Mouse (Mus musculus) midbrain, embryonic 12.5 days (tissue): ENCODE data around the gene Gm42421. TPM values are rescaled to one million over a fixed set of nuclear protein-coding genes. Genes with fewer than 3 reads are reported as not detected.

Experiments used
- ATAC-seq: fragments of 200-750 bp; cut with Nextera tagmentation; 2 replicates; pipeline ENCODE4 v1.8.0; 2017; ENCODE audit warnings: low read depth, moderate TSS enrichment, moderate library complexity; ENCODE audit not compliant: low FRiP score
- H3K27ac ChIP-seq: fragments of 300-500 bp; sonication (generic); replicated peaks from 2 replicates; pipeline ENCODE4 v1.5.1; 2016; ENCODE audit warnings: mild to moderate bottlenecking
- H3K27me3 ChIP-seq: fragments of 300-500 bp; sonication (generic); 2 replicates; pipeline ENCODE4 v1.6.1; 2016; ENCODE audit warnings: mild to moderate bottlenecking
- H3K36me3 ChIP-seq: fragments of 300-500 bp; sonication (generic); 2 replicates; pipeline ENCODE4 v1.6.1; 2016
- H3K4me1 ChIP-seq: fragments of 300-500 bp; sonication (generic); 2 replicates; pipeline ENCODE4 v1.6.1; 2016
- H3K4me2 ChIP-seq: fragments of 300-500 bp; sonication (generic); replicated peaks from 2 replicates; pipeline ENCODE4 v1.6.1; 2016; ENCODE audit warnings: mild to moderate bottlenecking, moderate library complexity
- H3K4me3 ChIP-seq: fragments of 300-500 bp; sonication (generic); 2 replicates; pipeline ENCODE4 v1.5.1; 2016; ENCODE audit warnings: mild to moderate bottlenecking
- H3K9ac ChIP-seq: fragments of 300-500 bp; sonication (generic); replicated peaks from 2 replicates; pipeline ENCODE4 v1.6.1; 2016; ENCODE audit warnings: mild to moderate bottlenecking, moderate library complexity
- H3K9me3 ChIP-seq: fragments of 300-500 bp; sonication (generic); 2 replicates; pipeline ENCODE4 v1.6.1; 2016; ENCODE audit warnings: mild to moderate bottlenecking
- WGBS: fragments of 180-500 bp; shearing (Covaris S2); methylation state at CpG from one replicate; pipeline ENCODE4 v1.1.7; 2016; 5-methylcytosine and 5-hydroxymethylcytosine counted together
- polyA plus RNA-seq: library from polyadenylated mRNA; unstranded; fragments of >200 nt; fragmentation: Nextera tagmentation; extraction: Ambion mirVana; gene quantifications from 2 replicates; pipeline ENCODE4 v1.2.1, GENCODE M21; 2016

The Gm42421 gene
- polyA plus RNA-seq: 1.3 and 2.3 TPM in 2 replicates

DNA sequence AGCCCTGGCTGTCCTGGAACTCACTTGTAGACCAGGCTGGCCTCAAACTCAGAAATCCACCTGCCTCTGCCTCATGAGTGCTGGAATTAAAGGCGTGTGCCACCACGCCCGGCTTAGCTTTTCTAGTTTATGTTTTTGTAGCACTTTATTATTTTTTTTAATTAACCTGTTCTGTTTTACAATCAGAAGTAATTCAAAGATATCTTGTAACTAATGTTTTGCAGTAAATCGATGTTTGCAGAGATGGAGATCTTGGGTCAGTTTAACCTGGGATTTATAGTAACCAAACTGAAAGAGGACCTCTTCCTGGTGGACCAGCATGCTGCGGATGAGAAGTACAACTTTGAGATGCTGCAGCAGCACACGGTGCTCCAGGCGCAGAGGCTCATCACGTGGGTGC is at the start of gene Gm42421:
Gene Gm42421 (plus strand): TSS at position 301 of the 400 bp plus-strand sequence.
- H3K27me3 ChIP-seq: no peaks in the 10 kb centered on the region
- WGBS: 96% methylated on average over 8 of the region's 8 CpGs
- H3K27ac ChIP-seq: no peak within 1 kb of the TSS
- peaks cover 75% of the 10 kb centered on the region for H3K36me3 ChIP-seq
- no peaks in the 10 kb centered on the region for H3K9me3 ChIP-seq
- no peak for ATAC-seq
- no peak within 1 kb of the TSS for H3K4me2 ChIP-seq
- H3K4me1 ChIP-seq: 0 out of 2 replicates have a peak, but pooled peaks cover 4% of the 10 kb centered on the region
- H3K9ac ChIP-seq: no peak within 1 kb of the TSS
- no peak within 1 kb of the TSS for H3K4me3 ChIP-seq

DNA sequence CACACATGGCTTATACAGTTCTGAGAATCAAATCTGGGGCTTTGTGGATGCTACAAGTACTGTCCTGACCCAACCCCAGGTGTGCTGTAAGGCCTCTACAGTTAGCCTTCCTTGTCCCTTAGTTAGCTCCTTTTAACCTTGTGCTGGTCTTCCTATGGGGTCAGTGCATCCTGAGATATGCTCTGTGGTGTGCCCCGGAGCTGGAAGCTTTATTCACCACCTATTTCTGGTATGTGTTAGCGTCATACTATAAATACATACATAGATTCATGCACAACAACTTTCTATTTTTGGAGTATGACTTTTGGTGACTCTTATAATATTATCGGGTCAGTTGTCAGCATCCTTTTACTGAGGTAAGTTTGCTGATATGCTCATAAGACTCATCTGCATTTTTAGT is 42.7 kb upstream of the Gm42421 start:
- Histone ChIP-seq H3K27me3 (no peaks in the 10 kb centered on the region), H3K4me3 (no peak overlapping the region), H3K36me3 (peaks cover 93% of the 10 kb centered on the region), H3K4me2 (no peak overlapping the region), H3K9me3 (no peaks in the 10 kb centered on the region), H3K4me1 (no peaks in the 10 kb centered on the region), H3K27ac (no peak overlapping the region), H3K9ac (no peak overlapping the region)
- no peak for ATAC-seq
- WGBS: 97% methylated on average over 3 of the region's 3 CpGs

DNA sequence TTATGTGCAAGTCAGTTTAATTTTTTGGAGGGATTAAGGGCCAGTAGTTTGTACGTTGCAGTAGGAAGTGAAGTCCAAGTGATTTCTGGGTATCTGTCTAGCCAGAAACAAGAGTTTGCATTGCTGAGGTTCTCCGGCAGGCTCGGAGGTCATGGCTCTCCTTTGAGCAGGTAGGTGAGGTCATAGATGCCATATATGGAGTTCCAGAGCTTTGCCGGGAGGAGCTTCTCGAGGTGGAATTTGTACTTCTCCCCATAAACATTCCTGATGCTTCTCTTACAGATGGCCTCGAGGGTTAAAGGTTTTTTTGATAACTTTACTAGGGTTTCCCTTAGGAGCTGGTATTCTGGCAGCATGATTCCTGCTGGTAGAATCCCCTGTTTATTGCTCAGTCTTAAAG is 37.2 kb upstream of the Gm42421 start:
- Histone ChIP-seq H3K9me3 (no peaks in the 10 kb centered on the region), H3K4me1 (no peaks in the 10 kb centered on the region), H3K4me2 (no peak overlapping the region), H3K36me3 (peaks cover 75% of the 10 kb centered on the region), H3K9ac (no peak overlapping the region), H3K27ac (no peak overlapping the region), H3K4me3 (no peak overlapping the region), H3K27me3 (no peaks in the 10 kb centered on the region)
- ATAC-seq: no peak
- WGBS: 88% methylated on average over 6 of the region's 6 CpGs

DNA sequence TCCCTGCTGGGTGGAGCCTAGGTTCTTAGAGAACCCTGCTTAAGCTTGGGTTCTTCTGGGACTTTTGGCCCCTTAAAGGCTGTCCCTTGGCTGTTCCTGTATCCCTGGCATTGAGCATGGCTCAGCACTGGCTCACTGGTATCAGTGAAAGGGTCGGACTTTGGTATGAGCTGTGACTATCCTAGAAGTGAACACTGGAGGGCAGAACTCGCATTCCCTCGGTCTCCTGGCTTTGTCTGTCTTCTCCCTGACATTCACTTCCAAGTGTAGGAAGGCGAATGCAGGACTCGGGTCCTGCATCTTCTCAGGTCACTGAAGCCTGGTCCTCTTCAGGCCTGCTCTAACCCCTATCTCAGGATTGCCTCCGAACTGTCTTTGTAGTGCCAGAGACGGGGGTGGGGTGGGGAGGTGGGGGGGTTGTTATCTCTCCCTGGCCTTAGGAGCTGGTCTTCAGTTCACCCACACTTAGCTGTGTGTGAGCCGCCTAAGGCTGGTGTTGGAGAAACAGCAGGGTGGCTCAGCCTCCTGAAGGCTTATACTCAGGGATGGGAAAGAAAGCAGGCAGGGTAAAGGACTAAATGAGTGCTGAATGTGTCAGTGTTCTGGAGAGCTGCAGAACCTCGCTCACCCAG is 35.6 kb upstream of the Gm42421 start:
- no peaks in the 10 kb centered on the region for H3K27me3 ChIP-seq
- no peaks in the 10 kb centered on the region for H3K4me1 ChIP-seq
- no peak overlapping the region for H3K4me3 ChIP-seq
- H3K36me3 ChIP-seq: peaks cover 70% of the 10 kb centered on the region
- ATAC-seq: no peak
- no peak overlapping the region for H3K4me2 ChIP-seq
- H3K9me3 ChIP-seq: no peaks in the 10 kb centered on the region
- WGBS: 72% methylated on average over 9 of the region's 9 CpGs
- no peak overlapping the region for H3K9ac ChIP-seq
- no peak overlapping the region for H3K27ac ChIP-seq

DNA sequence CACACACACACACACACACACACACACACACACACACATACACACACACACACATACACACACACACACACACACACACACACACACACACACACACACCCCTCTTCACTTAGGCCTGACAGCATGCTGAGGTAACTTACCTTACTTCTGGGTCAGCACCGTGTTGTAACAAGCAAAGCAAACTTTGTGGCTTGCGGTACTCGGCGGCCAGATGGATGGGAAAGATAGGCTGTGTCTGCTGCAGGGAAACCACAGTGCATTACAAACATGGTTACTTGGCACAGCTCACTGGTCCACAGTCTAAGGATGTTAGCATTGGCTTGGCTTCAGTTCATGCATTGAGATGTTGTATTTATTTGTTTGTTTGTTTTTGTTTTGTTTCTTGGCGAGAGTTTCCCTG is 34.6 kb upstream of the Gm42421 start:
- no peaks in the 10 kb centered on the region for H3K4me1 ChIP-seq
- H3K27ac ChIP-seq: no peak overlapping the region
- no peak overlapping the region for H3K4me2 ChIP-seq
- ATAC-seq: no peak
- H3K27me3 ChIP-seq: no peaks in the 10 kb centered on the region
- no peaks in the 10 kb centered on the region for H3K9me3 ChIP-seq
- H3K36me3 ChIP-seq: peaks cover 69% of the 10 kb centered on the region
- H3K4me3 ChIP-seq: no peak overlapping the region
- 90% methylated on average over 5 of the region's 5 CpGs for WGBS
- H3K9ac ChIP-seq: no peak overlapping the region

DNA sequence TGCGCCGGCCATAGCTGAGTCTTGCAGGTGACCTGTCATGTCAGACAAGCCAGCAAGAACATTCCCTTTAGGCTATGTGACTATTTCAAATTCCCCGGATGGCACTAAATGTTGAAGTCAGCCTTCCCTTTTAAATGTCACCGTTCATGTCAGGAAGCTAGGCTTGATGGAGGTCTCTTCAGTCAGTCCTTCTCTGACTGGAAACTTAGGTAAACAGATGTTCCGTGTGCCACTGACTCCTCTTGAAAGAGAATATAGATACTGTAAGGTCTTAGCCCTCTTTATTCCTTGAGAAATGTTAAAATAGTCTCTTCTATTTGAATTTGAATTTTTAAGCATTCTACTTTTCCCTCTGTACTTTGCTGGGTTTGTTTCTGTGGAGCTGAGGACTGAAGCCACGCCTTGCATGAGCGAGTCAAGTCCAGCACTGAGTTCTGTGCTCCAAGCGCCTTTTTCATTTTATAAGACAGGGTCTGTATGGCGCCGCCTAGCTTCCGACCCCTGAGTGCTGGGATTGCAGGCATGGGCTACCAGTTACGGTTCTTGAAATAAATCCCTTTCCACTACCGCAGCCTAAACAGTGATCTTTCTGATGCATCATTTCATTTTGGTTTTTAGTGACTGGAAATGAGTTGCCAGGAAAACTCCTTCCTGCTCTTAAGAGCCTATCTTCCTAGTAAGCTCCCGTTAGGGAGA is 30.2 kb upstream of the Gm42421 start, which contains the start of gene Ankrd61:
Gene Ankrd61 (minus strand): TSS at position 51 of the 696 bp plus-strand sequence.
- 86% methylated on average over 14 of the region's 14 CpGs for WGBS

DNA sequence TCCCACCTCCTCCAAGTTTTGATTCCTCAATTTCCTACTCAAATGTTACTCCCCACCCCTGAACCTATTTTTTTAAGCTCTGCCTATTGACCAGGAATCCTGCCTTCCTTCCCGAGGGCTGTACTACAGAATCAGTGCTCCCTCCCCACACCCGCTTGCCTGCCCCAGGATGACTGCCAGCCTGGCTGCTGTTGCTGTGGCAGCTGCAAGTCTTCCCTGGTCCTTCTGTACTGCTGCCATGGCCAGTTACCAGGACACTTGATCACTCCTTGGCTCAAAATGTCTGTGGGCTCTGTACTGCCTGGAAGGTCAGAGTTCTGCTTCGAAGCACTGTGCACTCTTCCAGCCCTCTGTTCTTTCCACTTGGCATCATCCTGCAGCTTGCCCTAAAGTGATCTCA is 25.9 kb upstream of the Gm42421 start:
- H3K9ac ChIP-seq: no peak overlapping the region
- no peak for ATAC-seq
- WGBS: 90% methylated on average over 3 of the region's 3 CpGs
- H3K36me3 ChIP-seq: peaks cover 90% of the 10 kb centered on the region
- H3K27ac ChIP-seq: no peak overlapping the region
- no peaks in the 10 kb centered on the region for H3K9me3 ChIP-seq
- no peaks in the 10 kb centered on the region for H3K27me3 ChIP-seq
- no peak overlapping the region for H3K4me3 ChIP-seq
- no peak overlapping the region for H3K4me2 ChIP-seq
- no peaks in the 10 kb centered on the region for H3K4me1 ChIP-seq

More for the DNA sequence above, 30.2 kb upstream of the Gm42421 start, which contains the start of gene Ankrd61:
- Histone ChIP-seq H3K9me3 (no peaks in the 10 kb centered on the region), H3K36me3 (peaks cover 70% of the 10 kb centered on the region), H3K27me3 (no peaks in the 10 kb centered on the region), H3K4me1 (no peaks in the 10 kb centered on the region), H3K4me3 (no peak within 1 kb of the TSS), H3K9ac (no peak within 1 kb of the TSS), H3K27ac (no peak within 1 kb of the TSS), H3K4me2 (no peak within 1 kb of the TSS)
- ATAC-seq: no peak

DNA sequence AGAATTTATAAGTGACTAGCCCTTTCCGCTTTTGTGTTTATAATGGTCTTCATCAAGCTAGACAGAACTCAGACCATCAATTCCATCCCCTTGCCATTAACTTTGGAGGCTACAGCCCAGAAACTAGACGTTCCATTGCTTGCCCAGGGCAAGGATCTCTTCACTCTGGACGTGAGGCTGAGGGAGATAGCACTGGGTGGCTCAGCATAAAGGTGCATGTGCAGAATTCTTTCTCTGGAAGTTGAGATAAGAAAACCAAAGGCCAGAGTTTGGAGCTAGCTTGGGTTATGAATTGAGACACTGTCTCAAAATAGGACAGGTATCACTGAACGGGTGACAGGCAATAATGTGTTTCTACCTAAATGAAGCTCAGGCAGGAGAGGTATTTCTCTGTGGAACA is 24.2 kb upstream of the Gm42421 start:
- no peak overlapping the region for H3K9ac ChIP-seq
- no peak overlapping the region for H3K4me2 ChIP-seq
- H3K27me3 ChIP-seq: no peaks in the 10 kb centered on the region
- 93% methylated on average over 4 of the region's 4 CpGs for WGBS
- no peak for ATAC-seq
- H3K9me3 ChIP-seq: no peaks in the 10 kb centered on the region
- H3K36me3 ChIP-seq: peaks cover 75% of the 10 kb centered on the region
- H3K4me3 ChIP-seq: no peak overlapping the region
- H3K4me1 ChIP-seq: peaks cover 10% of the 10 kb centered on the region
- no peak overlapping the region for H3K27ac ChIP-seq

DNA sequence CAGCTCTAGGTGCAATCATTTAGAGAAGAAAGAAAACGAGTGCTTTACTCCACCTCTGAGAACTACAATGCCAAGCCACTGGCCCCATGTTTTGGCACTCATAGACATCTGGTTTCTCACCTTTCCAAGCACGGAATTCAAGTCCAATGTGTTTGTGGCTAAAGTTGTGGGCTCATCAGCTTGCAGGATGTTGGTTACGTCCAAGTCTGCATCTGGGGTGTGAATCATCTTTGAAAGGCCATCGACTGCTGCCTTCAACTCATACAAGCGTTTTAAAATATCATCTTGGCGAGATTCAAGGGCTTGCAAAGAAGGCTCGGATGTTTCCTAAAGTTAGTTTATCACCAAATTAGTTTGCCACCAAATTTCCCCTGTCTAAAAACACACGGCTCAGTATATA is 21.5 kb upstream of the Gm42421 start:
- peaks cover 49% of the 10 kb centered on the region for H3K36me3 ChIP-seq
- no peak overlapping the region for H3K4me3 ChIP-seq
- 91% methylated on average over 8 of the region's 8 CpGs for WGBS
- no peak overlapping the region for H3K9ac ChIP-seq
- no peaks in the 10 kb centered on the region for H3K27me3 ChIP-seq
- H3K27ac ChIP-seq: no peak overlapping the region
- H3K9me3 ChIP-seq: no peaks in the 10 kb centered on the region
- no peak for ATAC-seq
- no peak overlapping the region for H3K4me2 ChIP-seq
- H3K4me1 ChIP-seq: peaks cover 19% of the 10 kb centered on the region

DNA sequence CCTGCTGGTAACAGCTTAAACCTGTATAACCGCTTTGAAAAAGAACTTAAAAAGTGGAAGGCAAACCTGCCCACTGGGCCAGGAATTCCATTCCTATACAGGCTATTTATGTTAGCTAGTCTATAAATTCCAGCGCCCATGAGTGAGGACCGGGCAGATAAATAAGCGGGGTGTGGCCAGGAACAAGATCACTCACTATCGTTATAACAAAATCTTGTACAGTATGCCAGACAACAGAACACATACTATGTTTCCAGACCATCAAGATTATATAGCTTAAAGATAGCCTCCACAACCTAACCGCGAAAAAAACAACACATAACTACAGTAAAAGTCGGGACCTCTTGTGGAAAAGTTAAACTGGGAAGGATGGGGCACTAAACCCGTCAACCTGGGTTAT is 19.0 kb upstream of the Gm42421 start:
- Histone ChIP-seq H3K27me3 (no peaks in the 10 kb centered on the region), H3K9me3 (no peaks in the 10 kb centered on the region), H3K36me3 (peaks cover 27% of the 10 kb centered on the region), H3K4me3 (peak overlapping the region; percentile 77), H3K9ac (peak overlapping the region; percentile 68), H3K4me2 (peak overlapping the region; percentile 80), H3K4me1 (peaks cover 19% of the 10 kb centered on the region), H3K27ac (peak overlapping the region; percentile 79)
- ATAC-seq: no peak
- 2% methylated on average over 9 of the region's 9 CpGs for WGBS

DNA sequence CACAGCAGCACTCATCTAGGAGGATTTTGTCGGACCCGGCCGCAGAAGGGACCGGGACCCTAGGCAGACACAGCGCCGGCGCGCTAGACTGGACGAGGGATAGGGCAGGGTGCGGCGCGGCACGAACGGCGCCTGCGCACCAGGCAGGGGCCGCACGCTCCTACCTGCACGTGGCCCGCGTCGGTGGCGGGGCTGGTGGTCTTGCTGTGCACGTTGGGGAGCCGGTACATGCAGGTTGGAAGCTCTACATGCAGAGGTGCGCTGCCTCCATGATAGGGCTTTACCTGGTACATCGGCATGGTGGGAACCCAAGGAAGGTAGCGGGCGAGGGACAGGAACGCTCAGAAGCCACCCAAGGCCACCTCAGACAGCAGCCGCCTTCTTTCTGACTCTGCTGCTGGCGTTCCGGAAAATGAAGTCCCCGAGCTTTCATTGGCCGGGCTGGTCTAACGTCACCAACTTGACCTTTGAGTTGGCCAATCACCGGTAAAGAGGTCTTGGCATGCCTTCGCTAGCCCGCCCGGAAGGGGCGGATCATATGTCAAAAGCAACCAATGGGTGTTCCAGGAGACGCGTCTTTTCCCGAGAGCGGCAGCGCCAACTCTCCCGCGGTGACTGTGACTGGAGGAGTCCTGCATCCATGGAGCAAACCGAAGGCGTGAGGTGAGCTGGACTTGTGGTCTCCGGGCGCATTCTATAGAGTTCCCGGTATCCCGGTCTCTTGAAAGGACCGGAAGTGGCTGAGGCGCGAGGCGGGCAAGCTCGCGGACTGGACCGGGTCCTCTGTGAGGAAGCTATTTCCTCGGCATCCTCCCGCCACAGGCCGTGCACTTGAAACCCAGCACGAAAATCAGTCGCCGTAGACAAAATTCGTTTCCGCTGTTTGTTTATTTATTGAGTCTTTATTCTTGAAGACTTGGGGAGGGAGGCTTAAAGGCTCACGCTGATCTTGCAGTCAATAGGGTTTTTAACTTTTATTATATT is 18.3 kb upstream of the Gm42421 start, which contains the start of the genes Aimp2 and Pms2:
Gene Aimp2 (minus strand): TSS at position 431 of the 984 bp plus-strand sequence.
Gene Pms2 (plus strand): TSS at position 548 of the 984 bp plus-strand sequence.
- H3K4me3 ChIP-seq: peak within 1 kb of the TSS; percentile 77
- H3K27me3 ChIP-seq: no peaks in the 10 kb centered on the region
- peaks cover 25% of the 10 kb centered on the region for H3K36me3 ChIP-seq
- H3K4me1 ChIP-seq: peaks cover 19% of the 10 kb centered on the region
- peak; percentile 100 for ATAC-seq
- WGBS: under 1% methylated on average over 70 of the region's 70 CpGs
- peak within 1 kb of the TSS; percentile 68 for H3K9ac ChIP-seq
- no peaks in the 10 kb centered on the region for H3K9me3 ChIP-seq
- H3K27ac ChIP-seq: peak within 1 kb of the TSS; percentile 79
- peak within 1 kb of the TSS; percentile 80 for H3K4me2 ChIP-seq
